21 mouse cellular contexts compared by ENCODE assay signal in the genomic region with DNA sequence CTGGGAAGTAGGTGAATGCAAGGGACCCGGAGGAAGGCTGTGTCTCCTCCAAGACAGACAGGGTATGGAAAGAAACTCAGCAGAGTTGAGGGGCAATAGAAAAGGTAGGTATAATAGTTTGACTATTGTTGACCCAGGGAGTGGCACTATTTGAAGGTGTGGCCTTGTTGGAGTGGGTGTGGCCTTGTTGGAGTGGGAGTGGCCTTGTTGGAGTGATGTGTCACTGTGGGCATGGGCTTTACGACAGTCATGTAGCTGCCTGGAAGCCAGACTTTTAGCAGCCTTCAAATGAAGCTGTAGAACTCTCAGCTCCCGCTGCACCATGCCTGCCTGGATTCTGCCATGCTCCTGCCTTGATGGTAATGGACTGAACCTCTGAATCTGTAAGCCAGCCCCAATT.
DNase-seq lines count a peak whose midpoint lies in the region; ATAC-seq and TF ChIP-seq lines count a peak whose summit lies in the region.
"Had no signal": no experiment of that assay in that cellular context is flagged by ENCODE, and none has a peak within 500 bp of the region (broad histone marks: within the 10 kb centered on the region; RNA-seq: fewer than 3 reads in every experiment).

No protein-coding gene starts in this region.

- no peak overlapping the region for H3K4me2 ChIP-seq in liver, embryonic 13.5 days
- no peak overlapping the region for H3K4me2 ChIP-seq in intestine, embryonic 16.5 days (ENCODE audit: low read depth, low read length)
- H3K4me2 ChIP-seq in stomach, postnatal 0 days (replicated peaks; ENCODE audit: low read depth) = no peak overlapping the region
- H3K4me2 ChIP-seq: forebrain, embryonic 13.5 days; limb, embryonic 15.5 days; lung, embryonic 14.5 days; neural tube, embryonic 15.5 days had no signal

- peak; percentile 9 for DNase-seq in liver, embryonic 13.5 days
- DNase-seq in liver (no peak), ES-CJ7 (ENCODE audit: low read depth, low spot score) (peak; percentile 65)
- DNase-seq in stomach, postnatal 0 days (ENCODE audit: low spot score) = no peak
- no peak for DNase-seq in cerebellum, adult 9-11 months
- no peak for DNase-seq in testis, postnatal 10 days (ENCODE audit: low spot score)
- DNase-seq: cerebellum, adult 18-20 months; cerebellum, postnatal 25 days; kidney, adult 18-20 months; layer of hippocampus, adult 9-11 months; lung, embryonic 14.5 days; right cerebral cortex, adult 18-20 months had no signal

- H3K27ac ChIP-seq in liver, embryonic 13.5 days = no peak overlapping the region
- no peak overlapping the region for H3K27ac ChIP-seq in intestine, embryonic 16.5 days (ENCODE audit: low read length)
- no peak overlapping the region for H3K27ac ChIP-seq in stomach, postnatal 0 days (replicated peaks)
- H3K27ac ChIP-seq: forebrain, embryonic 13.5 days; heart, embryonic 10.5 days; hindbrain, postnatal 0 days; kidney, postnatal 0 days; limb, embryonic 15.5 days; midbrain, embryonic 10.5 days; neural tube, embryonic 15.5 days had no signal

- no peak for TF ChIP-seq EP300 in stomach, postnatal 0 days (optimal IDR thresholded peaks at IDR 0.05)

- no peaks in the 10 kb centered on the region for H3K27me3 ChIP-seq in liver, embryonic 13.5 days
- no peaks in the 10 kb centered on the region for H3K27me3 ChIP-seq in intestine, embryonic 16.5 days (replicated peaks; ENCODE audit: control insufficient read depth, insufficient read depth, low read length)
- H3K27me3 ChIP-seq in stomach, postnatal 0 days (ENCODE audit: control insufficient read depth, insufficient read depth, low read length) = no peaks in the 10 kb centered on the region
- H3K27me3 ChIP-seq: forebrain, embryonic 13.5 days; limb, embryonic 15.5 days; neural tube, embryonic 15.5 days had no signal

- H3K9me3 ChIP-seq in liver, embryonic 13.5 days (replicated peaks) = no peaks in the 10 kb centered on the region
- H3K9me3 ChIP-seq in intestine, embryonic 16.5 days (ENCODE audit: control insufficient read depth, low read length) = no peaks in the 10 kb centered on the region
- H3K9me3 ChIP-seq in stomach, postnatal 0 days (ENCODE audit: control insufficient read depth, low read length) = no peaks in the 10 kb centered on the region
- H3K9me3 ChIP-seq: forebrain, embryonic 13.5 days; G1E; heart, embryonic 10.5 days; limb, embryonic 15.5 days; neural tube, embryonic 15.5 days had no signal

- H3K9ac ChIP-seq in liver, embryonic 13.5 days = no peak overlapping the region
- H3K9ac ChIP-seq in intestine, embryonic 16.5 days (ENCODE audit: low read depth, low read length) = no peak overlapping the region
- H3K9ac ChIP-seq in stomach, postnatal 0 days (ENCODE audit: low read length) = no peak overlapping the region
- H3K9ac ChIP-seq: forebrain, embryonic 13.5 days; limb, embryonic 15.5 days; lung, embryonic 14.5 days; neural tube, embryonic 15.5 days had no signal

- 57% methylated on average over 3 of the region's 3 CpGs for WGBS in liver, embryonic 13.5 days (ENCODE audit: insufficient replicate concordance)
- 76% methylated on average over 3 of the region's 3 CpGs for WGBS in intestine, embryonic 16.5 days
- WGBS in stomach, postnatal 0 days = 80% methylated on average over 3 of the region's 3 CpGs

- no peak overlapping the region for H3K4me3 ChIP-seq in liver, embryonic 13.5 days (replicated peaks)
- no peak overlapping the region for H3K4me3 ChIP-seq in intestine, embryonic 16.5 days (ENCODE audit: low read length)
- H3K4me3 ChIP-seq in stomach, postnatal 0 days (ENCODE audit: low read depth, low read length) = no peak overlapping the region
- H3K4me3 ChIP-seq: forebrain, embryonic 13.5 days; heart, embryonic 10.5 days; limb, embryonic 15.5 days; midbrain, embryonic 10.5 days; neural tube, embryonic 15.5 days had no signal

- peaks cover 3% of the 10 kb centered on the region; the same call in 1 of the 2 replicates for H3K4me1 ChIP-seq in liver, embryonic 13.5 days (replicated peaks)
- peaks cover 4% of the 10 kb centered on the region for H3K4me1 ChIP-seq in intestine, embryonic 16.5 days (ENCODE audit: control insufficient read depth, insufficient read depth, low read length)
- no peaks in the 10 kb centered on the region for H3K4me1 ChIP-seq in stomach, postnatal 0 days (replicated peaks; ENCODE audit: control insufficient read depth, insufficient read depth)
- H3K4me1 ChIP-seq: limb, embryonic 15.5 days had no signal

- no peaks in the 10 kb centered on the region for H3K36me3 ChIP-seq in liver, embryonic 13.5 days
- no peaks in the 10 kb centered on the region for H3K36me3 ChIP-seq in intestine, embryonic 16.5 days (ENCODE audit: control insufficient read depth, insufficient read depth, low read length)
- H3K36me3 ChIP-seq in stomach, postnatal 0 days (ENCODE audit: control insufficient read depth, insufficient read depth, low read length) = no peaks in the 10 kb centered on the region
- H3K36me3 ChIP-seq: G1E had no signal

- no peak for TF ChIP-seq CTCF in stomach, postnatal 0 days (IDR thresholded peaks at IDR 0.05; ENCODE audit: low read depth)

- no peak for ATAC-seq in liver, embryonic 13.5 days (ENCODE audit: low read depth)
- ATAC-seq in intestine, embryonic 16.5 days = peak; percentile 38; the same call in 1 of the 2 replicates
- ATAC-seq in stomach, postnatal 0 days (ENCODE audit: low FRiP score, low TSS enrichment) = peak; percentile 60; the same call in 1 of the 2 replicates
- ATAC-seq: forebrain, embryonic 13.5 days; hindbrain, postnatal 0 days had no signal

Comparison
In these comparisons a context has a peak if more than half of its experiments do, and no peak if none do; other contexts are left out.
1. DNase-seq: peak in liver, embryonic 13.5 days (single experiment) and ES-CJ7 (single experiment); none in liver (single experiment), stomach, postnatal 0 days (single experiment), cerebellum, adult 9-11 months (single experiment) and testis, postnatal 10 days (single experiment).